8 mouse cellular contexts compared by ENCODE assay signal in the genomic region with DNA sequence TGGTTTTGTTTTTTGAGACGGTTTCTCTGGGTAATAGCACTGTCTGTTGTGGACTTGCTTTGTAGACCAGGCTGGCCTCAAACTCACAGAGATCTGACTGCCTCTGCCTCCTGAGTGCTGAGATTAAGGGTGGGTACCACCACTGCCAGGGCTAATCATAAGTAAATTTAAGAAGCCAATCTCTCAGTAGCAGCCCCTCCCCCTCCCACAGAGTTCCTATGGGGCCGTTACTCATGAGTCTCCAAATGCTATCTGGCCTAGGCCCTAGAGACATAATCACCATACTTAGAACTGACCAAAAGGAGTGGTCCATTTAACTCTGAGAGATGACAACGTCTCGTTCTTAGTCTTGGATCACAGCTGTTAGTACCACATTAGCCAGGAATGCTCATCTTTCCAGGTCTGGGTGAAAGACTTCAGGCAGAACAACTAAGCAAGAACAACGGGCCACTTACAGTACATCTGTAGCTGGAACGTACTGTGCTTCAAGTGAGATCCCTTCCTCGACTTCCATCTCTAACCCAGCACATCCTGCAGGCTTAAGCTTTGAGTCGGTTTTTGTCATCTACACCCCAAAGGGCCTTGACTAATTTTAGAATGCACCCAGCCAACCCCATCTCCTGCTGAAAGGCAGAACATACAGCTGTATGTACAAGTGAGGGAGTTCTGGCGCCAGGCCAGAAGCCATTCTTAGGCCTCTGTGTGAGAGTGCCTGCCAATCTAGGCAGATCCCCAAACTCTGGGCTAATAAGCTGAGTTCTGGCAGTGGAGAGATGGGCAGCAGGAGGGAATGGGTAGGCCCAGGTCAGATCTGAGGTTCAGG.
DNase-seq lines count a peak whose midpoint lies in the region; ATAC-seq and TF ChIP-seq lines count a peak whose summit lies in the region.

No protein-coding gene starts in this region.

- DNase-seq in gastrocnemius, postnatal 14 days: peak; percentile 57
- DNase-seq in gastrocnemius, adult 18-20 months (ENCODE audit: low spot score): no peak
- DNase-seq in retina, postnatal 1 day: peak; percentile 45
- no peak for DNase-seq in retina, embryonic 14.5 days (ENCODE audit: low spot score)
- DNase-seq in frontal cortex, postnatal 36 days (ENCODE audit: low spot score in 2 of 2): peak; percentile 30 to 39
- peak; percentile 81 to 91 for DNase-seq in spleen, adult 2 months (ENCODE audit: low read depth in 1 of 2, low spot score in 2 of 2)

- intact Hi-C loops in gastrocnemius, postnatal 14 days (cut with DNase I; ENCODE audit: low total_unique reads): no loop called here

- peak; percentile 52 for TF ChIP-seq POLR2A in spleen, adult 2 months (IDR thresholded peaks at IDR 0.05; ENCODE audit: low read depth, low read length)

- H3K4me3 ChIP-seq in limb, embryonic 13.5 days: no peak overlapping the region
- peak overlapping the region; percentile 41; the same call in 1 of the 2 replicates for H3K4me3 ChIP-seq in spleen, adult 2 months (ENCODE audit: extremely low read depth, insufficient read depth, insufficient read length)

- no peak overlapping the region for H3K4me2 ChIP-seq in limb, embryonic 13.5 days (replicated peaks)

- no peaks in the 10 kb centered on the region for H3K36me3 ChIP-seq in limb, embryonic 13.5 days
- no peaks in the 10 kb centered on the region for H3K36me3 ChIP-seq in spleen, adult 2 months (ENCODE audit: control insufficient read depth, insufficient read depth, low read length)

- ATAC-seq in limb, embryonic 13.5 days (ENCODE audit: low FRiP score, low read depth): 0 out of 2 replicates have a peak, but pooled peaks have one; percentile 51
- ATAC-seq in granulocyte monocyte progenitor cell, adult 5-6 weeks (replicated peaks; ENCODE audit: poor library complexity, severe bottlenecking): no peak

- no peaks in the 10 kb centered on the region for H3K9me3 ChIP-seq in limb, embryonic 13.5 days

- peaks cover 41% of the 10 kb centered on the region for H3K4me1 ChIP-seq in limb, embryonic 13.5 days
- H3K4me1 ChIP-seq in spleen, adult 2 months (ENCODE audit: control insufficient read depth, insufficient read depth, insufficient read length): peaks cover 75% of the 10 kb centered on the region

- no peak for TF ChIP-seq CTCF in spleen, adult 2 months (IDR thresholded peaks at IDR 0.05; ENCODE audit: extremely low read depth, insufficient read depth, insufficient read length, insufficient replicate concordance)

- peak overlapping the region; percentile 64; the same call in 1 of the 2 replicates for H3K27ac ChIP-seq in limb, embryonic 13.5 days
- peak overlapping the region; percentile 98 for H3K27ac ChIP-seq in spleen, adult 2 months (ENCODE audit: insufficient read depth, low read length)

- peak overlapping the region; percentile 26; the same call in 1 of the 2 replicates for H3K9ac ChIP-seq in limb, embryonic 13.5 days

- no peaks in the 10 kb centered on the region for H3K27me3 ChIP-seq in limb, embryonic 13.5 days
- H3K27me3 ChIP-seq in spleen, adult 2 months (ENCODE audit: control insufficient read depth, insufficient read depth, low read length): no peaks in the 10 kb centered on the region

- 64% methylated on average over 9 of the region's 9 CpGs for WGBS in limb, embryonic 13.5 days
- 34% methylated on average over 9 of the region's 9 CpGs for WGBS in spleen, adult 2 months

Comparison
In these comparisons a context has a peak if more than half of its experiments do, and no peak if none do; other contexts are left out.
1. DNase-seq: peak in gastrocnemius, postnatal 14 days (single experiment), retina, postnatal 1 day (single experiment), frontal cortex, postnatal 36 days (2 of 2) and spleen, adult 2 months (2 of 2); none in gastrocnemius, adult 18-20 months (single experiment) and retina, embryonic 14.5 days (single experiment).